In genomic region chr5:120628624-120629023, GRCm38 (mm10) we compare ENCODE assay signal across 1 mouse cellular context.
TF ChIP-seq lines count a peak whose summit lies in the region.

No protein-coding gene starts in this region.

TF ChIP-seq in MEL, 35 proteins besides CTCF, POLR2A, EP300 and RAD21:
- TF ChIP-seq JUND (IDR thresholded peaks at IDR 0.05; ENCODE audit: low read depth, low read length) (no peak), MAX (IDR thresholded peaks at IDR 0.05; ENCODE audit: low read length) (no peak)
